Mouse (Mus musculus): ENCODE measurements around the gene Nipal1. TPM values are rescaled to one million over a fixed set of nuclear protein-coding genes. Genes with fewer than 3 reads are reported as not detected.

Gene Nipal1
- 0.48 and 0.51 TPM in 2 replicates for polyA plus RNA-seq (2016; fragmentation: Nextera tagmentation; extraction: Ambion mirVana)

DNA sequence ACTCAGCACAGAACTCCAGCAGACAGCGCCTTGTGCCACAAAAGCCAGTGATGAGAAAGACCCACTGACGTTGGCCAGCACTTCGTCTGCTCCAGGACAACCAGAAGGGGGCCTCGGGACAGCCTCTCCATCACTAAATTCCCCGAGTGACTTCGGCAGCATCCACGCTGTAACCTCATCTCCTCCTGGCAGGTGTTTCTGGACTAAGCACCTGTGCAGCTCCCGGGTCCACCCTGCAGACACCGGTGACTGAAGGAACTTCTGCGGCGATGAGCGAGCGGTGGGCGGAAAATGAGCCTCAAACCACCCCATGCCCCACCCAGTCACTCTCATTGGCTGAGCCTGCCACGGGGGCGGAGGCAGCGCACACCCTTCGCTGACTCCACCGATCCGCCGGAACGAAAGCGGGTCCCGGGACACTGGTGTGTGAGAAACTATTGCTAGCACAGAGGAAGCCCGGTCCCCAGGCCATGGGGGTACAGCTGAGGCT is at the start of gene Nipal1:
TSS of gene Nipal1 (plus strand) at position 378 of the 490 bp plus-strand sequence.
- 0% methylated on average over 25 of the region's 25 CpGs for WGBS
- H3K4me1 ChIP-seq: peaks cover 18% of the 10 kb centered on the region
- peaks cover 72% of the 10 kb centered on the region for H3K27me3 ChIP-seq (ENCODE audit: low read depth, poor library complexity, severe bottlenecking)
- H3K36me3 ChIP-seq: no peaks in the 10 kb centered on the region
- H3K4me3 ChIP-seq: peak within 1 kb of the TSS; percentile 63
- DNase-seq (ENCODE audit: low spot score): peak; percentile 83
- H3K9me3 ChIP-seq (replicated peaks): no peaks in the 10 kb centered on the region
- H3K27ac ChIP-seq (replicated peaks): no peak within 1 kb of the TSS

- Histone ChIP-seq H3K9me3 (replicated peaks) (no peaks in the 10 kb centered on the region), H3K27ac (replicated peaks) (no peak overlapping the region), H3K4me1 (no peaks in the 10 kb centered on the region), H3K36me3 (no peaks in the 10 kb centered on the region), H3K27me3 (ENCODE audit: low read depth, poor library complexity, severe bottlenecking) (no peaks in the 10 kb centered on the region), H3K4me3 (no peak overlapping the region)
- 15% methylated on average over 5 of the region's 5 CpGs for WGBS
- DNase-seq (ENCODE audit: low spot score): peak; percentile 45
Observed at GRCm38 (mm10) chr5:72601006-72601405, 46.6 kb upstream of the Nipal1 start.

- 85% methylated on average over 4 of the region's 4 CpGs for WGBS
Observed at GRCm38 (mm10) chr5:72603138-72603537, 44.5 kb upstream of the Nipal1 start.

DNA sequence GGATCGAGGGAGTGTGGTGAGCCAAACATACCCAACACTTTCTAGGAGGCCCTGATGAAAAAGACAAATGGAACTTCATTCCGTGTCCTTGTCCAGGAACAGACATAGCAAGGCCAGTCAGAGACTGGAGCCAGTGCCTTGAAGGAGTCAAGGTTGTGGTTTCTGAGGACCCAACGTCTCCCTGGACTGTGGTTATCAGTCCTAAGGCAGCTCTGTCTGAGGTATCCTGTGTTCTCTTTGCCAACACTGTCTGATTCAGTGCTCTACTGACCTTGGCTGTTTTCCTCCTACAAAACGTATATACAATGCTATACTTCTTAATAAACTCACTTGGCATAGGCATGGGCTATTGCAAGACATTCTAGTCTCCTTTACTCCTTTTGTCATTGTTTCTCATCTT is 30.2 kb upstream of the Nipal1 start:
- H3K36me3 ChIP-seq: no peaks in the 10 kb centered on the region
- H3K9me3 ChIP-seq (replicated peaks): no peaks in the 10 kb centered on the region
- H3K27me3 ChIP-seq (ENCODE audit: low read depth, poor library complexity, severe bottlenecking): no peaks in the 10 kb centered on the region
- no peak overlapping the region for H3K27ac ChIP-seq (replicated peaks)
- no peaks in the 10 kb centered on the region for H3K4me1 ChIP-seq
- no peak for DNase-seq (ENCODE audit: low spot score)
- 91% methylated on average over 4 of the region's 4 CpGs for WGBS
- no peak overlapping the region for H3K4me3 ChIP-seq

More at GRCm38 (mm10) chr5:72603138-72603537, 44.5 kb upstream of the Nipal1 start:
- H3K9me3 ChIP-seq (replicated peaks): no peaks in the 10 kb centered on the region
- H3K4me1 ChIP-seq: no peaks in the 10 kb centered on the region
- H3K27ac ChIP-seq (replicated peaks): no peak overlapping the region
- DNase-seq (ENCODE audit: low spot score): no peak
- H3K36me3 ChIP-seq: no peaks in the 10 kb centered on the region
- H3K27me3 ChIP-seq (ENCODE audit: low read depth, poor library complexity, severe bottlenecking): no peaks in the 10 kb centered on the region
- no peak overlapping the region for H3K4me3 ChIP-seq

- WGBS: 93% methylated on average over 1 of the region's 1 CpGs
- H3K4me1 ChIP-seq: no peaks in the 10 kb centered on the region
Observed at GRCm38 (mm10) chr5:72621022-72621421, 26.6 kb upstream of the Nipal1 start.

GRCm38 (mm10) chr5:72630026-72630425 is 17.6 kb upstream of the Nipal1 start:
- Histone ChIP-seq H3K27ac (replicated peaks) (no peak overlapping the region), H3K4me1 (no peaks in the 10 kb centered on the region), H3K4me3 (no peak overlapping the region), H3K27me3 (ENCODE audit: low read depth, poor library complexity, severe bottlenecking) (no peaks in the 10 kb centered on the region), H3K36me3 (no peaks in the 10 kb centered on the region), H3K9me3 (replicated peaks) (no peaks in the 10 kb centered on the region)
- no peak for DNase-seq (ENCODE audit: low spot score)
- 88% methylated on average over 6 of the region's 6 CpGs for WGBS

More at GRCm38 (mm10) chr5:72621022-72621421, 26.6 kb upstream of the Nipal1 start:
- no peak for DNase-seq (ENCODE audit: low spot score)
- no peaks in the 10 kb centered on the region for H3K27me3 ChIP-seq (ENCODE audit: low read depth, poor library complexity, severe bottlenecking)
- no peak overlapping the region for H3K27ac ChIP-seq (replicated peaks)
- no peaks in the 10 kb centered on the region for H3K36me3 ChIP-seq
- no peak overlapping the region for H3K4me3 ChIP-seq
- H3K9me3 ChIP-seq (replicated peaks): no peaks in the 10 kb centered on the region

GRCm38 (mm10) chr5:72634791-72635271 is 12.8 kb upstream of the Nipal1 start:
- 89% methylated on average over 9 of the region's 9 CpGs for WGBS
- no peak for DNase-seq (ENCODE audit: low spot score)
- no peaks in the 10 kb centered on the region for H3K36me3 ChIP-seq
- H3K27me3 ChIP-seq (ENCODE audit: low read depth, poor library complexity, severe bottlenecking): no peaks in the 10 kb centered on the region
- no peak overlapping the region for H3K27ac ChIP-seq (replicated peaks)
- H3K9me3 ChIP-seq (replicated peaks): no peaks in the 10 kb centered on the region
- no peak overlapping the region for H3K4me3 ChIP-seq
- H3K4me1 ChIP-seq: no peaks in the 10 kb centered on the region

DNA sequence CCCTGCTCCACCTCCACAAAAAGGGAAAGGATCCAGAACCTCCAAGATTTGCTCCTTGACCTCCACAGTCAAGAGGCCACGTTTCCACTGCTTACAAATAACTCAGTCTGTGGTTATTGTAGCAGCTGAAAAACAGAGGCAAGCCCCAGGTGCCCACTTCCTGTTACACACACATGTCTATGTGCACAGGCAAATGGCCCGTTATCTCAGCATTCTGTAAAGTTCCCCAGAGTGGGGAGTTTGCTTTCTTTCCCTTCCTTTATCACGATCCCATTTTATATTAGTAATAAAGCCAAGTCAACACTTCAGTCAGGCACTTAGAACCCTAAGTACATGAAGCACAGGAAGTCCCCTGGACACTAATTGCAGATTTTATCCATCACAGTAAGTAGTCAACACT is 11.5 kb upstream of the Nipal1 start:
- no peak for DNase-seq (ENCODE audit: low spot score)
- Histone ChIP-seq H3K27me3 (ENCODE audit: low read depth, poor library complexity, severe bottlenecking) (no peaks in the 10 kb centered on the region), H3K27ac (replicated peaks) (no peak overlapping the region), H3K4me1 (no peaks in the 10 kb centered on the region), H3K9me3 (replicated peaks) (no peaks in the 10 kb centered on the region), H3K4me3 (no peak overlapping the region), H3K36me3 (no peaks in the 10 kb centered on the region)
- 85% methylated on average over 3 of the region's 3 CpGs for WGBS

GRCm38 (mm10) chr5:72636576-72636975 is 11.0 kb upstream of the Nipal1 start:
- Histone ChIP-seq H3K9me3 (replicated peaks) (no peaks in the 10 kb centered on the region), H3K27ac (replicated peaks) (no peak overlapping the region), H3K4me1 (no peaks in the 10 kb centered on the region), H3K4me3 (no peak overlapping the region), H3K27me3 (ENCODE audit: low read depth, poor library complexity, severe bottlenecking) (no peaks in the 10 kb centered on the region), H3K36me3 (no peaks in the 10 kb centered on the region)
- DNase-seq (ENCODE audit: low spot score): no peak
- WGBS: 93% methylated on average over 3 of the region's 3 CpGs

DNA sequence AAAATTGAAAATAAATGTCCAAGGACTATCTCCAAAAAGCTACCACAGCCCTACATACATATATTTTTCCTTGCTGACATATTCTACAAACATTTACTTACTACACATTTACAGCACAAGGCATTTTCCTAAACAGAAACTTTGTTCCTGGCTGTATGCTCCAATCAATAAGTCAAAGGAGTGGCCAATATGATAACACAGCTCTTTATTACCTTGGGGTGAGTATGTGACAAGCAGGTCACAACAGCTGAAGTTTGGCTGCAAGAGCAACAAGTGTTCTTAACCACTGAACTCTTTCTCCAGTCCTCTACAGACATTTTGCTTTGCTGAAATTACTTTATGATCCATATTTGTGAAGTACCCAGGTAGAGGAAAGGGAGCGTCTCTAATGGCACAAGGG is 7.5 kb upstream of the Nipal1 start:
- 83% methylated on average over 1 of the region's 1 CpGs for WGBS
- 0 out of 2 replicates have a peak, but pooled peaks cover 2% of the 10 kb centered on the region for H3K4me1 ChIP-seq
- DNase-seq (ENCODE audit: low spot score): no peak
- no peaks in the 10 kb centered on the region for H3K36me3 ChIP-seq
- H3K27me3 ChIP-seq (ENCODE audit: low read depth, poor library complexity, severe bottlenecking): peaks cover 12% of the 10 kb centered on the region
- H3K4me3 ChIP-seq: no peak overlapping the region
- H3K9me3 ChIP-seq (replicated peaks): no peaks in the 10 kb centered on the region
- H3K27ac ChIP-seq (replicated peaks): no peak overlapping the region

DNA sequence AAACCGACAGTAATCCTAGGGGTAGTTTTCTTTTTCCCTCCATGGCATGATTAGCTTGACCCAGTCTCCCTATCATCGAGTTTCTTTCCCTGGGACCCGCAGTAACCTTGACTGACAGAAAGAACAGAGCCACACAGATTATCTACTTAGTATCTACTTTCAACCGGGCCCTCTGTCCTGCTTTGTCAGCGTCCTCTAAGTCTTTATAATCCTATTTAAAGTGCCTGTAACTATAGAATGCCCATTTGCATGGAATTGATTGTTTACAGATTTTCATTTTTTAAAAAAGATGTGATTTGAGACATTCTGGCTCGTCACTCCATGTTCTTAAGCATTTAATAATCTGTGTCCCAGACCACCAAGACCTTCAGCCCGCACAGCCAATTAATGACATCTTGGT is 3.9 kb upstream of the Nipal1 start:
- whole genome bisulfite sequencing: 66% methylated on average over 7 of the region's 7 CpGs
- no peak for DNase-seq (ENCODE audit: low spot score)
- Histone ChIP-seq H3K27me3 (ENCODE audit: low read depth, poor library complexity, severe bottlenecking) (peaks cover 47% of the 10 kb centered on the region), H3K36me3 (no peaks in the 10 kb centered on the region), H3K27ac (replicated peaks) (no peak overlapping the region), H3K4me3 (no peak overlapping the region), H3K4me1 (peaks cover 18% of the 10 kb centered on the region), H3K9me3 (replicated peaks) (no peaks in the 10 kb centered on the region)

DNA sequence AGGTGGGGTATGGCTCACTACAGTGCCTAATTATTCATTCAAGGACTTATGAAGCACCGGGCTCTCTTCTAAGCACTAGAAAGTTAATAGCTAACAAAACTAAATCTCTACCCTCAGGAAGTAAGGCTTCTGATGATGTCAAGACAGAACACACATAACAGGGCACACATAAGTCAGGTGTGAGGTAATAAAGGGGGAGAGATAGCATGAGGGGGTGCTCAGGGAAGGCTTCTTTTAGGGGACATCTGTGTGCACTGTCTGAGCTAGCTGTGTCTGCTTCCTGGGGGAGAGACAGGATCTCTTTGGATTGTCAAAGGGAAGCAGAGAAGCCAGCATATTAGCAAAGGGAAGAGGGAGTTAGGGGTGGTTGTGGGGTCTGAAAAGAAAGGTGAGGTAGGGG is 3.4 kb upstream of the Nipal1 start, which contains the start of gene Cnga1:
TSS of gene Cnga1 (minus strand) at position 101 of the 400 bp plus-strand sequence.
- DNase-seq (ENCODE audit: low spot score): no peak
- WGBS: 94% methylated on average over 1 of the region's 1 CpGs

GRCm38 (mm10) chr5:72646131-72646530 is 1.5 kb upstream of the Nipal1 start:
- no peak overlapping the region for H3K4me3 ChIP-seq
- peaks cover 71% of the 10 kb centered on the region for H3K27me3 ChIP-seq (ENCODE audit: low read depth, poor library complexity, severe bottlenecking)
- H3K9me3 ChIP-seq (replicated peaks): no peaks in the 10 kb centered on the region
- no peak for DNase-seq (ENCODE audit: low spot score)
- WGBS: 41% methylated on average over 10 of the region's 10 CpGs
- no peaks in the 10 kb centered on the region for H3K36me3 ChIP-seq
- no peak overlapping the region for H3K27ac ChIP-seq (replicated peaks)
- H3K4me1 ChIP-seq: peaks cover 18% of the 10 kb centered on the region

More for the DNA sequence above, 3.4 kb upstream of the Nipal1 start, which contains the start of gene Cnga1:
- no peaks in the 10 kb centered on the region for H3K36me3 ChIP-seq
- H3K27ac ChIP-seq (replicated peaks): no peak within 1 kb of the TSS
- peaks cover 18% of the 10 kb centered on the region for H3K4me1 ChIP-seq
- H3K4me3 ChIP-seq: no peak within 1 kb of the TSS
- H3K9me3 ChIP-seq (replicated peaks): no peaks in the 10 kb centered on the region
- peaks cover 53% of the 10 kb centered on the region for H3K27me3 ChIP-seq (ENCODE audit: low read depth, poor library complexity, severe bottlenecking)

Measured in midbrain, embryonic 10.5 days (tissue).